Mouse (Mus musculus) kidney, postnatal 25 days (tissue): ENCODE results near the gene Vmn2r26.
"Not testable (repeated sequence)": the region's sequence is repeated elsewhere in the genome, so short reads cannot be mapped to it uniquely, and the experiment has no call there.

Experiments used
- DNase-seq, 2 experiments: peaks; one replicate each; pipeline ENCODE4 v3.0.0; 2021; ENCODE audit warnings: mixed read lengths in 2 of 2

Gene Vmn2r26

DNA sequence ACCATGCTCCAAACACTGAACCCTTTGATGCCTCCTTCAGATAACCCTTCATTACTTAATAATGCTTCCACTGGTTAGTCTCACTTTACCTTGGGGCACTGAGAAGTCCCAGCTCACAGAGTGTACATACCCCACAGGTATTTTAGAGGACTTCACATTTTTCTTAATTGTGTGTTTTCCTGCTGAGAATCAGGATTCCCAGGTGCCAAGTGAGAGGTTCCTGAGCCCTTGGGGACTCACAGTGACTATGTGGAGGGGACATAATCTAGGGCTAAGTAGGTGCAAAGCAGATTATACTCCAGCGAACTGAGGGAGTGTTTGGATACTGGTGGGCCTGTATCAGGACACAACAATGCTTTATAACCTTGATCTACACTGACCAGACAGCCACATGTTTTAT lies at the start of gene Vmn2r26:
Gene Vmn2r26, plus strand, starts transcription at position 301 of the 400 bp plus-strand sequence.
- not testable (repeated sequence) for DNase-seq

DNA sequence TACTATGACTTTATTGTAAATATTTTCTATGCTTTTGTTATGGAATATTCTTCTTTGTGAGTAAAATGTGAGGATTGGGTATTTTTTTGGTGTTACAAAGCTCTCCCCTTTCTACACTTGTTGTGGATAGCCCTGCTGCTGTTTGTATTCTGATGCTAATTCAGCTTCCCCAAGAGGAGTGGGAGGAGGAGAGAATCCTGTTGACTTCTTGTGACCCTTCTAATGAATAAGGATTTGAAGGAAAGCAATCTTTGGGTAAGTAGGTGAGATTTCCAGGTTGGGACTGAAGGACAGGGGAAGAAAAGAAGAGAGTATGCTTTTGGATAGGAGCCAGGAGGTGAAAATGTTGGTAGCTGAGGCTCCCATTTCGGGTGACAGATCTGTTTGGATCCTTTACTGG lies 3.5 kb upstream of the Vmn2r26 start:
- DNase-seq, result no peak

DNA sequence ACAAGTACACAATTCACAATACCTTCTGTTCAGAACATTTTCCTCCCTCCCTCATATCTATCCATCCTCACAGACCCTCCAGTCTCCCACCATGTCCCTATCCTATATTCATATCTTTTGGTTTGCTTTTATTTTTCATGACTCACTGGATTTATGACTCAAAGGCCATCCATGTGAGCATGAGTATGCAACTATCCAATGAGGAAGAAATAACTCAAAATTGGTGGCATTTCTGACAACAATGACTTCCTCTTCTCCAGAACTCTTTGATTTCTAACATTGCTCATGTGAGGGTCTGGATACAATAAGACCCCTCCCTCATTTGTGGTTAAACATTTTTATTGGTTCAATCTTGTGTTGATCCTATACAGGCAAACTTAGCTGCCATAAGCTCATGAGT lies 24.0 kb downstream of the Vmn2r26 start:
- no peak for DNase-seq

DNA sequence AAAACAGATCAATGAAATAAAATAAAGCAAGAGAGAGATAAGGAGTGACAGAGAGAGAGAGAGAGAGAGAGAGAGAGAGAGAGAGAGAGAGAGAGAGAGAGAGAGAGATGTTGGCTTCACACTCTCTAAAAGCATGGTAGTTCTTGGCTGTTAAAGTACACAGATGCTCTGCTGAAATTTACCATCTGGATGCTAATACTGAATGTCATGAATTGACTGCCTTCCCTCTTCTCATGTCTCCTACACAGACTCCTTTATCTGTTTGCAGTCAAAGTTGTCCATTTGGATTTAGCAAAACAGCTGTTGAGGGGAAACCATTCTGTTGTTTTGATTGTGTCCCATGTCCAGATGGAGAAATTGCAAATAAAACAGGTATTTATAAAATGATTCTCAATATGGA lies 29.2 kb downstream of the Vmn2r26 start:
- not testable (repeated sequence) for DNase-seq

DNA sequence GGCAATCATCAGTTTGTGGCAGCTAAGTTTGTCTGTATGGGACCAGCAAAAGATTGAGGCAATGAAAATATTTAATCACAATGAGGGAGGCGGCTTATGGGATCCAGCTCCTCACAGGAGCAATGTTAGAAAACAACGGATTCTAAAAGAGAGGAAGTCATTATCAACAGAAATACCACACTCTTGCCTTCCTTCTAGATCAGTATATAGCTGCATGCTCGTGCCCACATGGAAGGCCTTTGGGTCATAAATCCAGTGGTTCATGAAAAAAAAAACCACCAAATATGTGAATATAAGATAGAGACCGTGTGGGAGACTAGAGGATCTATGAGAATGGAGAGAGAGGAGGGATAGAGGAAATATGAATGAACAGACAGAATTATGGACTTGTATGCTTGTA lies 78.0 kb downstream of the Vmn2r26 start:
- DNase-seq, result no peak
